Mouse (Mus musculus): ENCODE measurements around the gene Dgcr8.

DNA sequence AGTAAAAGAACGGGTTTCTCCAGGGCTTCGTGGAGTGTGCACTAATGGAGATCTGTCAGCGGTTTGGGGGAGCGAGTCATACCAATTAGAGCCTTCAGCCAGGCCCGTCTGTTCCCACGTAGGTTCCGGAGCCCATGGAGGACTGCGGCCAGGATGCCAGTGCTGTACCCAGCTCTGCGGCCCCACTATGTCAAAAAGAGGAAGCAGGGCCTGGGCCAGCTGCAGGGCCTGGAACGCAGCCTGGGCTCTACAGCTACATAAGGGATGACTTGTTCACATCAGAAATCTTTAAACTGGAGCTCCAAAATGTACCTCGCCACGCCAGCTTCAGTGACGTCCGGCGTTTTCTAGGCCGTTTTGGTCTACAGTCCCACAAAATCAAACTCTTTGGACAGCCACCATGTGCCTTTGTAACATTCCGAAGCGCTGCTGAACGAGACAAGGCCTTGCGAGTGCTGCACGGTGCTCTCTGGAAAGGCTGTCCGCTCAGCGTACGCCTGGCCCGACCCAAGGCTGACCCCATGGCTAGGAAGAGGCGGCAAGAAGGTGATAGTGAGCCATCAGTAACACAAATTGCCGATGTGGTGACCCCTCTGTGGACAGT is 39.6 kb downstream of the Dgcr8 start:
- TF ChIP-seq POLR2A (IDR thresholded peaks at IDR 0.05; ENCODE audit: borderline replicate concordance, insufficient read depth, low read length) (no peak), CTCF (IDR thresholded peaks at IDR 0.05; ENCODE audit: borderline replicate concordance, insufficient read depth, low read depth, low read length) (no peak)
